Mouse (Mus musculus): ENCODE measurements at regions not wholly inside any gene's neighbourhood (a gene's known extent, or its start where the extent isn't known, plus 50 kb on each side); places are given as distances from the start of the nearest gene placed in this dataset.

- Histone ChIP-seq H3K4me1 (ENCODE audit: control insufficient read depth in 1 of 2, insufficient read depth in 2 of 2) (no peaks in the 10 kb centered on the region), H3K79me2 (replicated peaks; ENCODE audit: control insufficient read depth, extremely low read depth, insufficient read depth, poor library complexity, severe bottlenecking) (no peaks in the 10 kb centered on the region), H3K27ac (ENCODE audit: insufficient read depth, low read depth) (no peak overlapping the region), H3K4me2 (ENCODE audit: insufficient read depth, low read depth, poor library complexity, severe bottlenecking) (no peak overlapping the region), H3K4me3 (replicated peaks in 1 of 3; ENCODE audit: low read depth in 2 of 3, low read length in 2 of 3, poor library complexity in 1 of 3) (no peak overlapping the region), H3K27me3 (replicated peaks) (no peaks in the 10 kb centered on the region), H3K36me3 (replicated peaks in 1 of 2; ENCODE audit: control insufficient read depth in 1 of 2, insufficient read depth in 1 of 2, low read length in 1 of 2) (no peaks in the 10 kb centered on the region), H3K9me3 (replicated peaks; ENCODE audit: low read length) (peaks cover 58% of the 10 kb centered on the region), H3K9ac (ENCODE audit: insufficient read depth, low read depth) (no peak overlapping the region)
- in situ Hi-C loops (cut with MboI; ENCODE audit: low pct_ligation_motif_present, low pct_unique_long_range_greater_than_20kb, low sequenced_read_pairs) = no loop called here
- TF ChIP-seq ETS1 (conservative IDR thresholded peaks at IDR 0.05; ENCODE audit: low read depth, low read length) (no peak), NELFE (IDR thresholded peaks at IDR 0.05; ENCODE audit: low read depth, low read length) (no peak), RCOR1 (conservative IDR thresholded peaks at IDR 0.05; ENCODE audit: low read depth, low read length) (no peak), JUND (conservative IDR thresholded peaks at IDR 0.05; ENCODE audit: low read depth, low read length) (no peak), NRF1 (IDR thresholded peaks at IDR 0.05; ENCODE audit: low read depth, low read length) (no peak), CHD1 (IDR thresholded peaks at IDR 0.05; ENCODE audit: low read depth, low read length) (no peak), POLR2AphosphoS2 (IDR thresholded peaks at IDR 0.05; ENCODE audit: low read depth, low read length) (no peak), JUN (IDR thresholded peaks at IDR 0.05; ENCODE audit: insufficient read depth, low read depth, low read length) (no peak), POLR2A (IDR thresholded peaks at IDR 0.05; ENCODE audit: low read depth, low read length) (no peak), ZKSCAN1 (IDR thresholded peaks at IDR 0.05; ENCODE audit: borderline replicate concordance, low read depth, low read length) (no peak), ZC3H11A (IDR thresholded peaks at IDR 0.05; ENCODE audit: low read depth, low read length) (no peak), IRF4 (IDR thresholded peaks at IDR 0.05; ENCODE audit: low read depth, low read length) (no peak), UBTF (IDR thresholded peaks at IDR 0.05; ENCODE audit: low read depth, low read length) (no peak)
- dilution Hi-C loops (cut with MboI; ENCODE audit: extremely low pct_ligation_motif_present, extremely low pct_unique_long_range_greater_than_20kb, low sequenced_read_pairs) = no loop called here
- DNase-seq (ENCODE audit: extremely low read depth) = no peak
Measured at GRCm38 (mm10) chr8:89220870-89221269, 176.9 kb upstream of the Sall1 start.

- no peak for TF ChIP-seq POLR2AphosphoS2 (IDR thresholded peaks at IDR 0.05; ENCODE audit: low read depth, low read length)
- no peak for TF ChIP-seq EP300 (IDR thresholded peaks at IDR 0.05; ENCODE audit: low read length)
- no peak for TF ChIP-seq RAD21 (IDR thresholded peaks at IDR 0.05; ENCODE audit: low read depth, low read length)
- TF ChIP-seq MEF2A (IDR thresholded peaks at IDR 0.05; ENCODE audit: borderline replicate concordance, low read depth, low read length) = no peak
- no peak for TF ChIP-seq JUN (IDR thresholded peaks at IDR 0.05; ENCODE audit: insufficient read depth, low read depth, low read length)
- TF ChIP-seq CHD1 (IDR thresholded peaks at IDR 0.05; ENCODE audit: low read depth, low read length) = no peak
- TF ChIP-seq BHLHE40 (IDR thresholded peaks at IDR 0.05; ENCODE audit: low read depth, low read length) = no peak
- TF ChIP-seq MAX (IDR thresholded peaks at IDR 0.05; ENCODE audit: low read length) = no peak
- TF ChIP-seq SMC3 (IDR thresholded peaks at IDR 0.05; ENCODE audit: low read depth, low read length) = no peak
- no peak for TF ChIP-seq RCOR1 (conservative IDR thresholded peaks at IDR 0.05; ENCODE audit: low read depth, low read length)
- no peak for TF ChIP-seq UBTF (IDR thresholded peaks at IDR 0.05; ENCODE audit: low read depth, low read length)
- TF ChIP-seq ZNF384 (IDR thresholded peaks at IDR 0.05; ENCODE audit: low read depth, low read length) = no peak
- TF ChIP-seq GABPA (IDR thresholded peaks at IDR 0.05; ENCODE audit: insufficient replicate concordance, low read depth, low read length) = no peak
- TF ChIP-seq SIN3A (IDR thresholded peaks at IDR 0.05; ENCODE audit: low read length) = no peak
- no peak for TF ChIP-seq MAZ (IDR thresholded peaks at IDR 0.05; ENCODE audit: low read depth, low read length)
- no peak for TF ChIP-seq USF1 (IDR thresholded peaks at IDR 0.05; ENCODE audit: low read depth, low read length)
Measured at GRCm38 (mm10) chr8:89220381-89220780, 176.4 kb upstream of the Sall1 start.

More at GRCm38 (mm10) chr8:89220381-89220780, 176.4 kb upstream of the Sall1 start:
- Histone ChIP-seq H3K27ac (ENCODE audit: insufficient read depth, low read depth) (no peak overlapping the region), H3K4me1 (ENCODE audit: control insufficient read depth in 1 of 2, insufficient read depth in 2 of 2) (no peaks in the 10 kb centered on the region), H3K4me2 (ENCODE audit: insufficient read depth, low read depth, poor library complexity, severe bottlenecking) (no peak overlapping the region), H3K27me3 (replicated peaks) (no peaks in the 10 kb centered on the region), H3K9me3 (replicated peaks; ENCODE audit: low read length) (peaks cover 53% of the 10 kb centered on the region), H3K4me3 (replicated peaks in 1 of 3; ENCODE audit: low read depth in 2 of 3, low read length in 2 of 3, poor library complexity in 1 of 3) (no peak overlapping the region), H3K79me2 (replicated peaks; ENCODE audit: control insufficient read depth, extremely low read depth, insufficient read depth, poor library complexity, severe bottlenecking) (no peaks in the 10 kb centered on the region), H3K36me3 (replicated peaks in 1 of 2; ENCODE audit: control insufficient read depth in 1 of 2, insufficient read depth in 1 of 2, low read length in 1 of 2) (no peaks in the 10 kb centered on the region), H3K9ac (ENCODE audit: insufficient read depth, low read depth) (no peak overlapping the region)
- dilution Hi-C loops (cut with MboI; ENCODE audit: extremely low pct_ligation_motif_present, extremely low pct_unique_long_range_greater_than_20kb, low sequenced_read_pairs) = no loop called here
- DNase-seq (ENCODE audit: extremely low read depth) = no peak
- in situ Hi-C loops (cut with MboI; ENCODE audit: low pct_ligation_motif_present, low pct_unique_long_range_greater_than_20kb, low sequenced_read_pairs) = no loop called here
